Mouse (Mus musculus): ENCODE data around the gene Sf3a3. TPM values are rescaled to one million over a fixed set of nuclear protein-coding genes. Genes with fewer than 3 reads are reported as not detected.
"Not testable (repeated sequence)": the region's sequence is repeated elsewhere in the genome, so short reads cannot be mapped to it uniquely, and the experiment has no call there.

The Sf3a3 gene
- polyA plus RNA-seq, 1 experiment from 2014 or later, result 59.3 TPM

- no peak for DNase-seq (ENCODE audit: low read depth, low spot score)
Observed at GRCm38 (mm10) chr4:124699791-124700190, 14.8 kb upstream of the Sf3a3 start.

GRCm38 (mm10) chr4:124700248-124700971, 14.2 kb upstream of the Sf3a3 start, which contains the start of gene Fhl3:
TSS of gene Fhl3 (plus strand) at chr4:124700701.
- CTCF ChIA-PET, result interaction anchor here (0.8 to 1.4 kb wide), 3 partner anchors 14 to 16 kb away, joined by 3 read pairs; no protein-coding TSS in a partner anchor
- H3K27me3 ChIP-seq, result no peaks in the 10 kb centered on the region
- no peak for DNase-seq (ENCODE audit: low read depth, low spot score)
- ATAC-seq, result peak; percentile 73
- POLR2A ChIA-PET, result interaction anchor here (1.0 kb wide), 1 partner anchor 9 kb away, joined by 4 read pairs; no protein-coding TSS in a partner anchor
- no peak for TF ChIP-seq CTCF (IDR thresholded peaks at IDR 0.05)
- in situ Hi-C loops (cut with MboI; ENCODE audit: low pct_unique_long_range_greater_than_20kb), result no loop called here

More at GRCm38 (mm10) chr4:124699791-124700190, 14.8 kb upstream of the Sf3a3 start:
- ChIA-PET POLR2A (no interaction called here), CTCF (interaction anchor here (0.8 to 1.4 kb wide), 2 partner anchors 14 to 16 kb away, joined by 3 read pairs; no protein-coding TSS in a partner anchor)
- ATAC-seq, result no peak
- TF ChIP-seq CTCF (IDR thresholded peaks at IDR 0.05), result no peak
- in situ Hi-C loops (cut with MboI; ENCODE audit: low pct_unique_long_range_greater_than_20kb), result no loop called here
- no peaks in the 10 kb centered on the region for H3K27me3 ChIP-seq

DNA sequence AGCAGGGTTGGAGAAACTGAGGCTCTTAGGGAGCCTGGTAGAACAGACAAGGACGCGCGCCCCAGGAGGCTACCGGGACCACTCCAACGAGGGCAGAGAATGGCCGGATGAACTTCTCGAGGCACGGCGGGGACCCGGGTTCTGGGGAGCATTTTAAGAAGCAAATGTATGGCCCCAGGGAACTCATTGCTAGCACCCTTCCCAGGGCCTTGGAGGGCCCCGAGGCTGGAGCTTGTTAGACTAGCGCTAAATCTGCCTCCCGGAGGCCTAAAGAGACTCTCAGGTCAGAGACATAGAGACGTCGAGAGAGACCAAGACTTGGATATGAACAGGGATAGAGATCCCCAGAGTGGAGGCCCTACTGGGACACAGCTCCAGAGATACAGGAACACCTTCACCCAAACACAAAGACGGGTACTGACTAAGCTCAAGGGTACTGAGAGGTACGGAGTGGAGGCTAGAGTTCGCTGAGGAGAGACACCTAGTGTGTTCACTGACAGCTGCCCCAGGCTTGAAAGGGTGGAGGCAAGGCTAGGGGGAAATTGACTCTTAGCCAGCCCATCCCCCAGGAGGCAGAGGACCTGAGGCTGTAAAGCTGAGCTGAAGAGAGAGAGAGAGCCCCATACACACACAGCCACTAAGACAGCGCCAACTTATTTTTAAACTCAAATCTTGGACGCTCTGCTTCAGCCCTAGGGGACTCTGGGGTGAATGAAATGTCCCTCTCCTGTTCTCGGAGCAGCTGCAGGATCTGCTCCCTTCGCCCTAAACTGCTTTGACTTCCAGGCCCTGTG, 13.3 kb upstream of the Sf3a3 start:
- ChIA-PET POLR2A (interaction anchor here (0.7 to 1.0 kb wide), 2 partner anchors 8 to 16 kb away, joined by 4 to 5 read pairs; no protein-coding TSS in a partner anchor), CTCF (interaction anchor here (1.0 to 1.3 kb wide), 2 partner anchors 10 to 13 kb away, joined by 3 to 4 read pairs; no protein-coding TSS in a partner anchor)
- no peaks in the 10 kb centered on the region for H3K27me3 ChIP-seq
- TF ChIP-seq CTCF (IDR thresholded peaks at IDR 0.05), result no peak
- ATAC-seq, result peak; percentile 17
- in situ Hi-C loops (cut with MboI; ENCODE audit: low pct_unique_long_range_greater_than_20kb), result no loop called here
- no peak for DNase-seq (ENCODE audit: low read depth, low spot score)

- DNase-seq (ENCODE audit: low read depth, low spot score) (no peak), ATAC-seq (no peak)
- POLR2A ChIA-PET, result interaction anchor here (0.7 kb wide), 1 partner anchor 16 kb away, joined by 5 read pairs; no protein-coding TSS in a partner anchor
- in situ Hi-C loops (cut with MboI; ENCODE audit: low pct_unique_long_range_greater_than_20kb), result no loop called here
- H3K27me3 ChIP-seq, result no peaks in the 10 kb centered on the region
- CTCF ChIA-PET, result interaction anchor here (0.9 to 1.8 kb wide), 3 partner anchors 8 to 17 kb away, joined by 3 to 5 read pairs (median 4); partner anchors contain the start of gene Utp11
- TF ChIP-seq CTCF (IDR thresholded peaks at IDR 0.05), result no peak
Observed at GRCm38 (mm10) chr4:124701916-124702315, 12.7 kb upstream of the Sf3a3 start.

DNA sequence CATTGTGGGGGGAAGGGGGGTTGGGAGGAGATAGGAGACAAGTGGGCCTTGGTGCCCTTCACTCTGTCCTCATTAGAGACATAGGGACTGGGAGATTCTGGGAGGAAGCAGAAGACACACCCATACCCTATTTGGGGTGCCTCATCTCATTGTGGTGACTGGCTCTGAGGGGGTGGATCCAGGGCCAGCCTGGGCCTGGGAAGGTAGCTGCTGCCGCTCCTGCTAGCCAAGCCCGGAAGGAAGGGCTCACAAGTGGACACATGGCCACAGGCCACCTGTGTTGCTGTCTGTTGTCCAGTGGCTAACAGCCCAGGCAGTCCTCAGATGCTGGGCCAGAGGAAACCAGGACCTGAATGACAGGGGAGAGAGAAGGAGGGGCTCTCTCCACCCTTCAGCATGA, 11.2 kb upstream of the Sf3a3 start:
- DNase-seq (ENCODE audit: low read depth, low spot score), result no peak
- no peak for TF ChIP-seq CTCF (IDR thresholded peaks at IDR 0.05)
- POLR2A ChIA-PET, result no interaction called here
- in situ Hi-C loops (cut with MboI; ENCODE audit: low pct_unique_long_range_greater_than_20kb), result no loop called here
- H3K27me3 ChIP-seq, result no peaks in the 10 kb centered on the region
- ATAC-seq, result no peak
- CTCF ChIA-PET, result interaction anchor here (1.8 kb wide), 1 partner anchor 18 kb away, joined by 5 read pairs; no protein-coding TSS in a partner anchor

DNA sequence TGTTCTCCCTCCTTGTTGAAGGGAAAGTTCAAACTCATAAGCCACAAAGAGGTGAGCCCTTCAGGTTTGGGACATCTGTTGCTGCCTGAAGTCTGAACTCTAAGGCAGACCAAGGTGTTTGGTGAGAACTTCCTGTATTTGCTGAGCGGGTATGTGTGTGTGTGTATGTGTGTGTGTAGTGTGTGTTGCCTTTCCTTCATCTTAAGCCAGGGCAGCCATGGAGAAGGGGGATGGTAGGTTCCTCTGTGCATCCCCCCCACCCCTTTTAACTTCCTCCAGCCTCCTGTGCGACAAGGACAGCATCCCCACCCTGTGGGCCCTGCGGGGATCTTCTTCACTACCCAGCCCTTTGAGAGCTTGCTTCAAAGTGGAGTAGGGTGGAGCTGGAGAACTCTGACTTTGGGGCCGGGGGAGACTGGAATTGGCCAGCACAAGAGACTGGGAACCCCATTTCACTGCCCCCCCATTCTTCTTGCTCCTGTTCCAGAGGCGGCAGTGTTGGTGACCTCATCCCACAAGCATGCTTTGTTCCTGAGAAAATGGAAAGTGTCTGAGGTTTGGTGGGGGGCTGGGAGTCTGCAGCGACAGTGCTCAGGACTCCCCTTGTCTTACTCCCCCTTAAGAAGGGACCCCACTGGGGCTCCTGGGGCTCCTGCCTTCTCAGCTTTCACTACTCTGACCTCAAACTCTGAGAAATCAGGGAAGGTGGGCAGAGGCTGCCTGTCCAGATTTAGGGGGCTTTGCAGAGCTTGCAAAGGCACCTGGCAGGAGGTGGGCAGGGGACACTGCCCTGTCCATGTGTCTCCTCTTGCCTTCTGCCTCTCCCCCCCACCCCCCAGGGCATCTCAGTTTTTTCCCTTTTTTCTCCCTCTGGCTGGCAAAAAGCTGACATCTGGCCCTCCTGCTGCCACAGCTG, 10.4 kb upstream of the Sf3a3 start:
- no peak for DNase-seq (ENCODE audit: low read depth, low spot score)
- H3K27me3 ChIP-seq, result no peaks in the 10 kb centered on the region
- in situ Hi-C loops (cut with MboI; ENCODE audit: low pct_unique_long_range_greater_than_20kb), result no loop called here
- ATAC-seq, result no peak
- CTCF ChIA-PET, result no interaction called here
- POLR2A ChIA-PET, result no interaction called here
- TF ChIP-seq CTCF (IDR thresholded peaks at IDR 0.05), result no peak

- POLR2A ChIA-PET, result interaction anchor here (0.6 kb wide), 1 partner anchor 220 kb away, joined by 5 read pairs; no protein-coding TSS in a partner anchor
- no peak for ATAC-seq
- H3K27me3 ChIP-seq, result no peaks in the 10 kb centered on the region
Observed at GRCm38 (mm10) chr4:124704797-124705474, 9.6 kb upstream of the Sf3a3 start.

DNA sequence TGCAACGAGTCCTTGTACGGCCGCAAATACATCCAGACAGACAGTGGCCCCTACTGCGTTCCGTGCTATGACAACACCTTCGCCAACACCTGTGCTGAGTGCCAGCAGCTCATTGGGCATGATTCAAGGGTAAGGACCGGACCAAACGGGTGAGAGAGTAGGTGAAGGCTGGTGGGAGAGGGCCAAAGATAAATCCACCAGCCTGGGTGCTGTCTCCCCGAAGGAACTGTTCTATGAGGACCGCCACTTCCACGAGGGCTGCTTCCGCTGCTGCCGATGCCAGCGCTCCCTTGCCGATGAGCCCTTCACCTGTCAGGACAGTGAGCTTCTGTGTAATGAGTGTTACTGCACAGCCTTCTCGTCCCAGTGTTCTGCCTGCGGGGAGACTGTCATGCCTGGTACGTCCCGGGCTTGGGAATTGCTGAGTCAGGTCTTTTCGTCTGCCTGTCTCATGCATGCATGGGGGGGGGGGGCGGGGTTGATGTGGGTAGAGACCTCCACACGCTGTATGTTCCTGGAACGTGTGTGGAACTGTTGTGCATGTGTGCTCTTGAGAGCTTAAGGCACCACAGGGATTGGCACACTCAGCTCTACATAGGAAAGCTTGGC, 8.8 kb upstream of the Sf3a3 start:
- POLR2A ChIA-PET, result interaction anchor here (0.6 kb wide), 2 partner anchors 23 to 221 kb away, joined by 4 to 5 read pairs; no protein-coding TSS in a partner anchor
- DNase-seq (ENCODE audit: low read depth, low spot score) (no peak), ATAC-seq (no peak)
- CTCF ChIA-PET, result no interaction called here
- in situ Hi-C loops (cut with MboI; ENCODE audit: low pct_unique_long_range_greater_than_20kb), result no loop called here
- H3K27me3 ChIP-seq, result no peaks in the 10 kb centered on the region
- TF ChIP-seq CTCF (IDR thresholded peaks at IDR 0.05), result no peak

More at GRCm38 (mm10) chr4:124704797-124705474, 9.6 kb upstream of the Sf3a3 start:
- no peak for TF ChIP-seq CTCF (IDR thresholded peaks at IDR 0.05)
- CTCF ChIA-PET, result no interaction called here
- in situ Hi-C loops (cut with MboI; ENCODE audit: low pct_unique_long_range_greater_than_20kb), result no loop called here
- no peak for DNase-seq (ENCODE audit: low read depth, low spot score)

DNA sequence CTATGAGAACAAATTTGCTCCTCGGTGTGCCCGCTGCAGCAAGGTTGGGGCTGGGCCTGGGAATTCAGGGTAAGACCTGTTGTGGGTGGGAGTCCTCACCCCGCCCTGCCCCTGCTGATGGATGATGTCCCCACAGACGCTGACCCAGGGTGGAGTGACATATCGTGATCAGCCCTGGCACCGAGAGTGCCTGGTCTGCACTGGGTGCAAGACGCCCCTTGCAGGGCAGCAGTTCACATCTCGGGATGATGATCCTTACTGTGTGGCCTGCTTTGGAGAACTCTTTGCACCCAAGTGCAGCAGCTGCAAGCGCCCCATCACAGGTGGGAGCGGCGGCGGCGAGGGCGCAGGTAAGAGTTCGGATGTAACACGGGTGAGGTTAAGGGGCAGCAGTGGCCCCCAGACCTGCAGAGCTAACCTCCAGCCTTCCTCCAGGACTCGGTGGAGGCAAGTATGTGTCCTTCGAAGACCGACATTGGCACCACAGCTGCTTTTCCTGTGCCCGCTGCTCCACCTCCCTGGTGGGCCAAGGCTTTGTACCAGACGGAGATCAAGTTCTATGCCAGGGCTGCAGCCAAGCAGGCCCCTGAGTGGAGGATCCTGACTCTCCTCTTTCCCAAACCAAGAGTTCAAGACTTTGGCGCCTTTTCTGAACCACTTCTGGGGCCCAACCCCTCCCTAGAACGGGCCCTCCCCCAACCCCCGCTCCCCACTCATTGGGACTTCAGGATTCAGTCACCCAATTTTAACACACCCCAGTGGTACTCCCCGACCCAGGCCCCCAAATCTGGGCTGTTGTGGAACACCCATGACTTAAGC, 7.0 kb upstream of the Sf3a3 start:
- ATAC-seq; DNase-seq (ENCODE audit: low read depth, low spot score); CTCF ChIA-PET: not testable (repeated sequence)

DNA sequence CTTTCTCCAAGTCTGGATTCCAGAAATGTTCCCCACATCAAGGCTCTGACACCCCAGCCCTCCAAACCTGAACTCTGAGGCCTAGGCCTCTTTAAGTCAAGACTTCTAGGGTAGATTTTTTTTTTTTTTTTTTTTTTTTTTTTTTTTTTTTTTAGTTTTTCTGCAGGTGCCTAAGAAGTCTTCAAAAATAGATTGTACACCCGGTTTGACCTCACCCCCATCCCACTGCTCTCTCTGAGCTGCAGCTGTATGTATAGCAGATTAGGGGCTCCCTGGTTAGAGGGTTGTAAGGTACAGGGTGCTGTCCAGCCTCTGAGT, 6.4 kb upstream of the Sf3a3 start:
- DNase-seq (ENCODE audit: low read depth, low spot score); ATAC-seq; in situ Hi-C loops (cut with MboI; ENCODE audit: low pct_unique_long_range_greater_than_20kb); CTCF ChIA-PET; POLR2A ChIA-PET; H3K27me3 ChIP-seq: not testable (repeated sequence)

More for the DNA sequence above, 7.0 kb upstream of the Sf3a3 start:
- H3K27me3 ChIP-seq; in situ Hi-C loops (cut with MboI; ENCODE audit: low pct_unique_long_range_greater_than_20kb); POLR2A ChIA-PET: not testable (repeated sequence)

Measured in Patski (cell line).